Mouse (Mus musculus) forebrain, embryonic 11.5 days (tissue): ENCODE results near the gene Mrpl33. TPM values are rescaled to one million over a fixed set of nuclear protein-coding genes. Genes with fewer than 3 reads are reported as not detected.

ENCODE experiments used
- ATAC-seq: fragments of 200-750 bp; cut with Nextera tagmentation; replicated peaks from 2 replicates; pipeline ENCODE4 v1.8.0; 2017; ENCODE audit warnings: moderate TSS enrichment; ENCODE audit not compliant: low FRiP score
- DNase-seq: peaks from one replicate; pipeline ENCODE4 v3.0.0-alpha.2; 2017; ENCODE audit warnings: low spot score
- H3K27ac ChIP-seq: fragments of 300-500 bp; sonication (generic); 2 replicates; pipeline ENCODE4 v1.5.1; 2014; ENCODE audit warnings: low read depth, low read length
- H3K27me3 ChIP-seq: fragments of 300-500 bp; sonication (generic); 2 replicates; pipeline ENCODE4 v1.6.1; 2014; ENCODE audit warnings: mild to moderate bottlenecking, low read length, mixed read lengths; ENCODE audit not compliant: control insufficient read depth, insufficient read depth
- H3K36me3 ChIP-seq: fragments of 300-500 bp; sonication (generic); 2 replicates; pipeline ENCODE4 v1.6.1; 2014; ENCODE audit warnings: mild to moderate bottlenecking, low read length, moderate library complexity, mixed read lengths; ENCODE audit not compliant: control insufficient read depth, insufficient read depth
- H3K4me1 ChIP-seq: fragments of 300-500 bp; sonication (generic); replicated peaks from 2 replicates; pipeline ENCODE4 v1.6.1; 2014; ENCODE audit warnings: low read length, mixed read lengths; ENCODE audit not compliant: control insufficient read depth, insufficient read depth
- H3K4me2 ChIP-seq: fragments of 300-500 bp; sonication (generic); 2 replicates; pipeline ENCODE4 v1.6.1; 2014; ENCODE audit warnings: low read depth, mild to moderate bottlenecking, low read length, moderate library complexity, mixed read lengths; ENCODE audit not compliant: severe bottlenecking
- H3K4me3 ChIP-seq: fragments of 300-500 bp; sonication (generic); 2 replicates; pipeline ENCODE4 v1.5.1; 2014; ENCODE audit warnings: low read depth, low read length
- H3K9ac ChIP-seq: fragments of 300-500 bp; sonication (generic); 2 replicates; pipeline ENCODE4 v1.6.1; 2014; ENCODE audit warnings: low read length
- H3K9me3 ChIP-seq: fragments of 300-500 bp; sonication (generic); 2 replicates; pipeline ENCODE4 v1.6.1; 2016; ENCODE audit warnings: low read length, mixed read lengths; ENCODE audit not compliant: control insufficient read depth
- WGBS: fragments of 180-500 bp; shearing (Covaris S2); extraction: QIAGEN DNeasy Blood & Tissue Kit; methylation state at CpG from one replicate; pipeline ENCODE4 v1.1.7; 2014; 5-methylcytosine and 5-hydroxymethylcytosine counted together
- polyA plus RNA-seq: library from polyadenylated mRNA; unstranded; fragments of >200 nt; fragmentation: Nextera tagmentation; extraction: Ambion mirVana; gene quantifications from 2 replicates; pipeline ENCODE4 v1.2.1, GENCODE M21; 2014

Mrpl33 gene
- polyA plus RNA-seq, 1 experiment from 2014 or later = 224 TPM

GRCm38 (mm10) chr5:31686040-31686439 is 89.3 kb downstream of the Mrpl33 start:
- Histone ChIP-seq H3K4me3 (no peak overlapping the region), H3K27ac (no peak overlapping the region), H3K9me3 (no peaks in the 10 kb centered on the region), H3K4me1 (no peaks in the 10 kb centered on the region), H3K36me3 (no peaks in the 10 kb centered on the region), H3K4me2 (no peak overlapping the region), H3K27me3 (no peaks in the 10 kb centered on the region), H3K9ac (no peak overlapping the region)
- 47% methylated on average over 2 of the region's 2 CpGs for WGBS
- ATAC-seq (no peak), DNase-seq (no peak)

GRCm38 (mm10) chr5:31687972-31688371 is 91.2 kb downstream of the Mrpl33 start:
- no peak overlapping the region for H3K4me3 ChIP-seq
- H3K27me3 ChIP-seq = no peaks in the 10 kb centered on the region
- H3K4me1 ChIP-seq = no peaks in the 10 kb centered on the region
- H3K9ac ChIP-seq = no peak overlapping the region
- WGBS = 90% methylated on average over 3 of the region's 3 CpGs
- H3K9me3 ChIP-seq = no peaks in the 10 kb centered on the region
- ATAC-seq (no peak), DNase-seq (no peak)
- no peak overlapping the region for H3K4me2 ChIP-seq
- H3K36me3 ChIP-seq = no peaks in the 10 kb centered on the region
- no peak overlapping the region for H3K27ac ChIP-seq

- Histone ChIP-seq H3K4me1 (no peaks in the 10 kb centered on the region), H3K9me3 (no peaks in the 10 kb centered on the region)
- ATAC-seq = no peak
These were observed 96.5 kb downstream of the Mrpl33 start for GRCm38 (mm10) chr5:31693191-31693590.

GRCm38 (mm10) chr5:31696971-31697643 is 100.4 kb downstream of the Mrpl33 start, which contains the start of gene Rbks:
TSS of gene Rbks (minus strand) at chr5:31697627.
- DNase-seq = no peak

More at GRCm38 (mm10) chr5:31693191-31693590, 96.5 kb downstream of the Mrpl33 start:
- Histone ChIP-seq H3K27ac (no peak overlapping the region), H3K4me3 (no peak overlapping the region), H3K9ac (no peak overlapping the region), H3K4me2 (no peak overlapping the region), H3K27me3 (no peaks in the 10 kb centered on the region), H3K36me3 (no peaks in the 10 kb centered on the region)
- no peak for DNase-seq

GRCm38 (mm10) chr5:31697644-31698296 is 101.0 kb downstream of the Mrpl33 start, which contains the start of gene Babam2:
TSS of gene Babam2 (plus strand) at chr5:31697684.
- Histone ChIP-seq H3K4me2 (peak within 1 kb of the TSS; percentile 67), H3K4me1 (no peaks in the 10 kb centered on the region), H3K27me3 (no peaks in the 10 kb centered on the region), H3K27ac (peak within 1 kb of the TSS; percentile 66), H3K9me3 (no peaks in the 10 kb centered on the region), H3K36me3 (no peaks in the 10 kb centered on the region), H3K4me3 (peak within 1 kb of the TSS; percentile 72), H3K9ac (peak within 1 kb of the TSS; percentile 77)
- under 1% methylated on average over 70 of the region's 71 CpGs for WGBS
- DNase-seq (peak; percentile 95), ATAC-seq (peak; percentile 94)

More at GRCm38 (mm10) chr5:31696971-31697643, 100.4 kb downstream of the Mrpl33 start, which contains the start of gene Rbks:
- no peaks in the 10 kb centered on the region for H3K4me1 ChIP-seq
- H3K36me3 ChIP-seq = no peaks in the 10 kb centered on the region
- H3K27ac ChIP-seq = peak within 1 kb of the TSS; percentile 66
- no peaks in the 10 kb centered on the region for H3K9me3 ChIP-seq
- H3K4me2 ChIP-seq = peak within 1 kb of the TSS; percentile 67
- peak within 1 kb of the TSS; percentile 72 for H3K4me3 ChIP-seq
- peak; percentile 67; the same call in 1 of the 2 replicates for ATAC-seq
- no peaks in the 10 kb centered on the region for H3K27me3 ChIP-seq
- WGBS = 8% methylated on average over 18 of the region's 18 CpGs
- peak within 1 kb of the TSS; percentile 77 for H3K9ac ChIP-seq

GRCm38 (mm10) chr5:31698297-31698726 is 101.6 kb downstream of the Mrpl33 start:
- peak overlapping the region; percentile 66 for H3K27ac ChIP-seq
- DNase-seq (peak; percentile 83), ATAC-seq (peak; percentile 75)
- peak overlapping the region; percentile 72 for H3K4me3 ChIP-seq
- H3K27me3 ChIP-seq = no peaks in the 10 kb centered on the region
- peak overlapping the region; percentile 67 for H3K4me2 ChIP-seq
- H3K36me3 ChIP-seq = no peaks in the 10 kb centered on the region
- H3K9me3 ChIP-seq = no peaks in the 10 kb centered on the region
- H3K9ac ChIP-seq = peak overlapping the region; percentile 77
- H3K4me1 ChIP-seq = no peaks in the 10 kb centered on the region
- WGBS = 6% methylated on average over 16 of the region's 16 CpGs

- Histone ChIP-seq H3K4me1 (no peaks in the 10 kb centered on the region), H3K27me3 (no peaks in the 10 kb centered on the region), H3K4me2 (no peak overlapping the region), H3K9me3 (no peaks in the 10 kb centered on the region), H3K27ac (no peak overlapping the region), H3K9ac (no peak overlapping the region), H3K36me3 (no peaks in the 10 kb centered on the region), H3K4me3 (no peak overlapping the region)
- ATAC-seq = no peak
- DNase-seq = no peak
- WGBS = 52% methylated on average over 4 of the region's 4 CpGs
These were observed 102.2 kb downstream of the Mrpl33 start for GRCm38 (mm10) chr5:31698931-31699330.

GRCm38 (mm10) chr5:31699397-31699796 is 102.7 kb downstream of the Mrpl33 start:
- H3K4me1 ChIP-seq = no peaks in the 10 kb centered on the region
- no peak overlapping the region for H3K4me2 ChIP-seq
- no peak for ATAC-seq
- no peak for DNase-seq
- H3K27me3 ChIP-seq = no peaks in the 10 kb centered on the region
- no peaks in the 10 kb centered on the region for H3K9me3 ChIP-seq
- H3K4me3 ChIP-seq = no peak overlapping the region
- no peaks in the 10 kb centered on the region for H3K36me3 ChIP-seq
- no peak overlapping the region for H3K9ac ChIP-seq
- no peak overlapping the region for H3K27ac ChIP-seq
